Mouse (Mus musculus) lung, postnatal 0 days (tissue): ENCODE data around the gene Ccar1. TPM values are rescaled to one million over a fixed set of nuclear protein-coding genes. Genes with fewer than 3 reads are reported as not detected.

Experiments
- ATAC-seq: fragments of 200-750 bp; cut with Nextera tagmentation; 2 replicates; pipeline ENCODE4 v1.8.0; 2017; ENCODE audit warnings: moderate library complexity
- DNase-seq: peaks from one replicate; pipeline ENCODE4 v3.0.0-alpha.2; 2016; ENCODE audit warnings: low spot score
- H3K27ac ChIP-seq: fragments of 300-500 bp; sonication (generic); 2 replicates; pipeline ENCODE4 v1.5.1; 2014; ENCODE audit warnings: antibody characterized with exemption, mild to moderate bottlenecking, low read length, mixed read lengths
- H3K27me3 ChIP-seq: fragments of 300-500 bp; sonication (generic); replicated peaks from 2 replicates; pipeline ENCODE4 v1.6.1; 2014; ENCODE audit warnings: low read length, mixed read lengths; ENCODE audit not compliant: insufficient read depth
- H3K36me3 ChIP-seq: fragments of 300-500 bp; sonication (generic); 2 replicates; pipeline ENCODE4 v1.6.1; 2014; ENCODE audit warnings: low read length, mixed read lengths; ENCODE audit not compliant: insufficient read depth
- H3K4me1 ChIP-seq: fragments of 300-500 bp; sonication (generic); 2 replicates; pipeline ENCODE4 v1.6.1; 2014; ENCODE audit warnings: antibody characterized with exemption, low read depth, low read length, mixed read lengths; ENCODE audit not compliant: insufficient read depth
- H3K4me2 ChIP-seq: fragments of 300-500 bp; sonication (generic); replicated peaks from 2 replicates; pipeline ENCODE4 v1.6.1; 2014; ENCODE audit warnings: low read depth, mild to moderate bottlenecking, low read length, moderate library complexity, mixed read lengths
- H3K4me3 ChIP-seq: fragments of 300-500 bp; sonication (generic); 2 replicates; pipeline ENCODE4 v1.5.1; 2014; ENCODE audit warnings: low read depth, low read length
- H3K9ac ChIP-seq: fragments of 300-500 bp; sonication (generic); replicated peaks from 2 replicates; pipeline ENCODE4 v1.6.1; 2014; ENCODE audit warnings: low read depth, mild to moderate bottlenecking
- H3K9me3 ChIP-seq: fragments of 300-500 bp; sonication (generic); 2 replicates; pipeline ENCODE4 v1.6.1; 2016; ENCODE audit warnings: low read length, mixed read lengths
- CTCF ChIP-seq: IDR thresholded peaks from 2 replicates; pipeline ENCODE4 v1.5.1; 2016; ENCODE audit warnings: antibody characterized with exemption, mild to moderate bottlenecking
- EP300 ChIP-seq: IDR thresholded peaks from 2 replicates; pipeline ENCODE4 v1.6.1; 2016; ENCODE audit warnings: antibody characterized with exemption, mild to moderate bottlenecking, control low read depth
- WGBS: fragments of 180-500 bp; shearing (Covaris S2); extraction: QIAGEN DNeasy Blood & Tissue Kit; methylation state at CpG from one replicate; pipeline ENCODE4 v1.1.7; 2014; 5-methylcytosine and 5-hydroxymethylcytosine counted together
- polyA plus RNA-seq: library from polyadenylated mRNA; unstranded; fragments of >200 nt; fragmentation: Nextera tagmentation; extraction: Ambion mirVana; gene quantifications from 2 replicates; pipeline ENCODE4 v1.2.1, GENCODE M21; 2015

The Ccar1 gene
- polyA plus RNA-seq, 1 experiment from 2014 or later: 53.9 TPM

GRCm38 (mm10) chr10:62823431-62823830 lies 31.3 kb upstream of the Ccar1 start:
- TF ChIP-seq CTCF: no peak
- TF ChIP-seq EP300: no peak
- no peak overlapping the region for H3K27ac ChIP-seq
- peaks cover 8% of the 10 kb centered on the region; the same call in 1 of the 2 replicates for H3K36me3 ChIP-seq
- no peak overlapping the region for H3K9ac ChIP-seq
- no peak for ATAC-seq
- H3K27me3 ChIP-seq: no peaks in the 10 kb centered on the region
- no peak overlapping the region for H3K4me3 ChIP-seq
- no peaks in the 10 kb centered on the region for H3K4me1 ChIP-seq
- H3K9me3 ChIP-seq: no peaks in the 10 kb centered on the region
- DNase-seq: no peak
- WGBS: 74% methylated on average over 4 of the region's 4 CpGs
- H3K4me2 ChIP-seq: no peak overlapping the region

- no peak for TF ChIP-seq EP300
- TF ChIP-seq CTCF: peak; percentile 50
- Histone ChIP-seq H3K4me2 (no peak overlapping the region), H3K36me3 (peaks cover 15% of the 10 kb centered on the region), H3K27me3 (no peaks in the 10 kb centered on the region), H3K4me1 (no peaks in the 10 kb centered on the region), H3K9ac (no peak overlapping the region), H3K27ac (no peak overlapping the region), H3K4me3 (no peak overlapping the region), H3K9me3 (no peaks in the 10 kb centered on the region)
- ATAC-seq: no peak
- peak; percentile 22 for DNase-seq
- 70% methylated on average over 4 of the region's 4 CpGs for WGBS
Measured at GRCm38 (mm10) chr10:62810010-62810409, 17.9 kb upstream of the Ccar1 start.

- Histone ChIP-seq H3K36me3 (peaks cover 9% of the 10 kb centered on the region), H3K4me2 (no peak overlapping the region), H3K27ac (no peak overlapping the region), H3K27me3 (no peaks in the 10 kb centered on the region), H3K4me1 (no peaks in the 10 kb centered on the region), H3K4me3 (no peak overlapping the region), H3K9ac (no peak overlapping the region), H3K9me3 (no peaks in the 10 kb centered on the region)
- DNase-seq: no peak
- no peak for TF ChIP-seq EP300
- no peak for TF ChIP-seq CTCF
- WGBS: 90% methylated on average over 2 of the region's 2 CpGs
- no peak for ATAC-seq
Measured at GRCm38 (mm10) chr10:62808766-62809165, 16.7 kb upstream of the Ccar1 start.

- TF ChIP-seq EP300 (no peak), CTCF (no peak)
- Histone ChIP-seq H3K4me2 (no peak overlapping the region), H3K9me3 (no peaks in the 10 kb centered on the region), H3K9ac (no peak overlapping the region), H3K27ac (no peak overlapping the region), H3K36me3 (peaks cover 9% of the 10 kb centered on the region; the same call in 1 of the 2 replicates), H3K4me1 (no peaks in the 10 kb centered on the region), H3K4me3 (no peak overlapping the region), H3K27me3 (no peaks in the 10 kb centered on the region)
- DNase-seq (no peak), ATAC-seq (no peak)
- WGBS: 80% methylated on average over 7 of the region's 7 CpGs
Measured at GRCm38 (mm10) chr10:62808316-62808715, 16.2 kb upstream of the Ccar1 start.

GRCm38 (mm10) chr10:62804106-62804505 lies 12.0 kb upstream of the Ccar1 start:
- ATAC-seq (no peak), DNase-seq (peak; percentile 8)
- H3K36me3 ChIP-seq: no peaks in the 10 kb centered on the region
- TF ChIP-seq EP300 (no peak), CTCF (peak; percentile 55)
- no peaks in the 10 kb centered on the region for H3K9me3 ChIP-seq
- no peaks in the 10 kb centered on the region for H3K4me1 ChIP-seq
- H3K9ac ChIP-seq: no peak overlapping the region
- H3K4me2 ChIP-seq: no peak overlapping the region
- H3K27me3 ChIP-seq: no peaks in the 10 kb centered on the region
- H3K4me3 ChIP-seq: no peak overlapping the region
- 68% methylated on average over 2 of the region's 2 CpGs for WGBS
- no peak overlapping the region for H3K27ac ChIP-seq

GRCm38 (mm10) chr10:62803296-62803695 lies 11.2 kb upstream of the Ccar1 start:
- no peak for DNase-seq
- no peaks in the 10 kb centered on the region for H3K9me3 ChIP-seq
- TF ChIP-seq EP300 (no peak), CTCF (no peak)
- no peak overlapping the region for H3K4me2 ChIP-seq
- no peaks in the 10 kb centered on the region for H3K27me3 ChIP-seq
- no peaks in the 10 kb centered on the region for H3K36me3 ChIP-seq
- H3K4me3 ChIP-seq: no peak overlapping the region
- H3K27ac ChIP-seq: no peak overlapping the region
- H3K4me1 ChIP-seq: no peaks in the 10 kb centered on the region
- 93% methylated on average over 2 of the region's 2 CpGs for WGBS
- H3K9ac ChIP-seq: no peak overlapping the region
- ATAC-seq: no peak

- no peak overlapping the region for H3K27ac ChIP-seq
Measured at GRCm38 (mm10) chr10:62794221-62794620, 2.1 kb upstream of the Ccar1 start.

More at GRCm38 (mm10) chr10:62794221-62794620, 2.1 kb upstream of the Ccar1 start:
- H3K9me3 ChIP-seq: no peaks in the 10 kb centered on the region
- no peaks in the 10 kb centered on the region for H3K27me3 ChIP-seq
- no peak for DNase-seq
- no peak overlapping the region for H3K4me2 ChIP-seq
- H3K4me3 ChIP-seq: no peak overlapping the region
- no peak overlapping the region for H3K9ac ChIP-seq
- WGBS: 96% methylated on average over 4 of the region's 4 CpGs
- H3K4me1 ChIP-seq: peaks cover 4% of the 10 kb centered on the region; the same call in 1 of the 2 replicates
- peaks cover 2% of the 10 kb centered on the region; the same call in 1 of the 2 replicates for H3K36me3 ChIP-seq
- TF ChIP-seq CTCF: no peak
- no peak for TF ChIP-seq EP300
- ATAC-seq: no peak
